Mouse (Mus musculus) layer of hippocampus, adult 2 months (tissue): Measurements from ENCODE around the gene Calcrl. TPM values are rescaled to one million over a fixed set of nuclear protein-coding genes. Genes with fewer than 3 reads are reported as not detected.

Experiments
- DNase-seq, 2 experiments: peaks; one replicate each; pipeline ENCODE4 v3.0.0; 2022; ENCODE audit warnings: low spot score in 2 of 2
- H3K27ac ChIP-seq: fragments of 200-600 bp; 2 replicates; pipeline ENCODE4 v1.8.1; 2022
- H3K4me3 ChIP-seq: fragments of 200-600 bp; 2 replicates; pipeline ENCODE4 v1.8.1; 2022; ENCODE audit warnings: mild to moderate bottlenecking
- CTCF ChIP-seq: fragments of 200-600 bp; conservative IDR thresholded peaks from 2 replicates; pipeline ENCODE4 v1.8.1; 2022; ENCODE audit warnings: antibody characterized with exemption, mild to moderate bottlenecking, moderate library complexity
- long read RNA-seq, 2 experiments: library from polyadenylated mRNA; stranded (forward); transcript quantifications; one replicate each; pipeline ENCODE4 v2.0.0; 2021; ENCODE audit warnings: borderline mapping rate in 2 of 2
- total RNA-seq, 2 experiments: library from RNA; stranded (reverse); gene quantifications; 2 replicates each; pipeline ENCODE4 v1.2.3; 2021

Calcrl gene
- 1 to 10 TPM; 8.0 to 8.5 TPM for total RNA-seq
- long read RNA-seq, experiment 1, partial matches to known transcripts, result 1 of 1 reads
- long read RNA-seq, experiment 1, other reads (novel, unspliced or antisense), result 0 of 1 reads
- long read RNA-seq, experiment 2, partial matches to known transcripts, result 0 of 1 reads
- long read RNA-seq, experiment 2, other reads (novel, unspliced or antisense), result 1 of 1 reads

GRCm38 (mm10) chr2:84425138-84425537 lies at the start of gene Calcrl:
Gene Calcrl (minus strand): TSS chr2:84425411.
- H3K27ac ChIP-seq, result peak within 1 kb of the TSS; percentile 80
- no peak for TF ChIP-seq CTCF
- peak; percentile 34 to 37 for DNase-seq
- H3K4me3 ChIP-seq, result peak within 1 kb of the TSS; percentile 52

DNA sequence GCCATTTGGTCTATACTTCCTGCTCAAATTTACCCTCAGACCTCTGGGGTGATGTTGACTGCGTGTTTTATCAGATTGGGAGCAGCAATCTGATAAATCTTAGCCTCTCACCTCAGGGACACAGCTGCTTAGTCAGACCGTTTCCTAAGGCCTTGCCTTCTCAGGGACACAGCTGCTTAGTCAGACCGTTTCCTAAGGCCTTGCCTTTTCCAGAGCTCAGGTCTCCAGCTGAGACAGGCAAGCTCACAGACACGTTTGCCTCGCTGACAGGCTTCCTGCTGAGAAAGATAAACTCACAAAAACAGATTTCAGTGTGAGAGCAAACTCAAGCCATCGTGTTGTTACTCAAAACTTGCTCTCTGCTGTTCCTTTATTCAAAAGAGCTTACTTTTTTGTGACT lies 49.4 kb upstream of the Calcrl start:
- TF ChIP-seq CTCF, result no peak
- peak overlapping the region; percentile 1; the same call in 1 of the 2 replicates for H3K27ac ChIP-seq

DNA sequence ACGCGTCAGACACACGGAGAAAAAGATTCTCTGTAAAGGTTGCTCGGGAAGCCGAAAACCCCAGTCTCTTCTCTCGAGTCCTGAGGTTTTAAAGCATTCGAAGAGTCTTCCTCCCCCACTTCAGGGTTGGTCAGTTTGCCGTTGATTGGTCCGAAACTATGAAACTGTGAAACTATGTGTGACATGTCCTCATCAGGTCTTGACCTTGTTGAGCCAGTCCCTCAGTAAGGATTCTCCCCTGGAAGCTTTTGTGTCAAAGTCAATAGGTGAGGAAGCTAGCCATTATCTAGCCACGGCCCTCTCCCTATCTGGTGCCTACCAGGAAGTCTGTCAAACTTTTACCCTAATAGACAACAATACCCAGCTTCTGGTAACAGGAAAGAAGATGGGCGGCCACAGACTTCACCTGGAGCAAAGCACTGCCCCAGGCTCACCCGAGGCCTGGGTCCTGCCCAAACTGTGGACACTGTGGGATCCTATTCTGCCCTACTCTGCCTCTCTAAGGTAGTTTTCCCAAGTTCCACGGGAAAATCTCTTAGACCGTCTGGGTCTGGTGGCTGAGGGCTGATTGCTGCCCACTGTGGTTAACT lies 48.8 kb upstream of the Calcrl start:
- TF ChIP-seq CTCF, result no peak
- Histone ChIP-seq H3K4me3 (no peak overlapping the region), H3K27ac (peak overlapping the region; percentile 1; the same call in 1 of the 2 replicates)
- DNase-seq, result no peak

More for the DNA sequence above, 49.4 kb upstream of the Calcrl start:
- no peak overlapping the region for H3K4me3 ChIP-seq
- no peak for DNase-seq

DNA sequence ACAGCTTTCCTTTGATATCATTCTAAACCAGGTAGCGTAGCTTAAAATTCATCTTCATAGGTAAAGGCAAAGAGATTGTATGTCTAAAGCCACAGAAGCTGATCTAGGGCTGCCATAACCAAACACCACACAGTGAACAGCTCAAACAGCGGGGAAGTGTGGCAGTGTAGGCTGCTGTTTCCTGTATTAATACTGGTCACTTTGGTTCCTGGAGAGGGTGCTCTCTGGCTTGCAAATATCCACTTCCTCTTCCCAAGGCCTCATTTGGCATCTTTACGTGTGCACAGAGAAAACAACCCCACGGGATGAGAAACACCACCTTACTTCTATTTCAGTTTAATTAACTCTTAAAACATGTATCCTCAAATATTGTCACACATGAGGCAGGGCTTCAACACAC lies 42.2 kb upstream of the Calcrl start:
- DNase-seq, result no peak
- no peak for TF ChIP-seq CTCF

GRCm38 (mm10) chr2:84464956-84465355 lies 39.7 kb upstream of the Calcrl start:
- H3K4me3 ChIP-seq, result no peak overlapping the region
- no peak overlapping the region for H3K27ac ChIP-seq
- DNase-seq, result no peak
- no peak for TF ChIP-seq CTCF

More for the DNA sequence above, 42.2 kb upstream of the Calcrl start:
- H3K27ac ChIP-seq, result no peak overlapping the region
- H3K4me3 ChIP-seq, result no peak overlapping the region

DNA sequence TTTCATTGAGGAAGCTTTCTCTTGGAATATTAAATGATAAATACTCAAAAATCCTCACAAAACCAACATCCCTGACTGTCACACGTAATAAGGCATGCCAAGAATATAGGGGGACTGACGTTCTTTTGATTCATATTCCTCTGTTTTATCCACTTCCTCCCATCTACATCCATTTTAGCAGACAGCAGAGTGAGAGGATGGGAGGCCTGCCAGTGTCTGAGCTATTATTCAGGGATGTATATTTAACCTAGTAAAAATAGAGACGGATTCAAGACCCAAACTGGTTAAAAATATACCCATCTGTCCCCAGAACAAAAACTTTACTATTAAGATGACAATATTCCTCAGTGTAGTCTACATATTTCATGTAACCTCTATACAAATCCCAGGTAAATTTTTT lies 37.2 kb upstream of the Calcrl start:
- no peak for DNase-seq
- no peak for TF ChIP-seq CTCF
- H3K27ac ChIP-seq, result no peak overlapping the region
- no peak overlapping the region for H3K4me3 ChIP-seq

DNA sequence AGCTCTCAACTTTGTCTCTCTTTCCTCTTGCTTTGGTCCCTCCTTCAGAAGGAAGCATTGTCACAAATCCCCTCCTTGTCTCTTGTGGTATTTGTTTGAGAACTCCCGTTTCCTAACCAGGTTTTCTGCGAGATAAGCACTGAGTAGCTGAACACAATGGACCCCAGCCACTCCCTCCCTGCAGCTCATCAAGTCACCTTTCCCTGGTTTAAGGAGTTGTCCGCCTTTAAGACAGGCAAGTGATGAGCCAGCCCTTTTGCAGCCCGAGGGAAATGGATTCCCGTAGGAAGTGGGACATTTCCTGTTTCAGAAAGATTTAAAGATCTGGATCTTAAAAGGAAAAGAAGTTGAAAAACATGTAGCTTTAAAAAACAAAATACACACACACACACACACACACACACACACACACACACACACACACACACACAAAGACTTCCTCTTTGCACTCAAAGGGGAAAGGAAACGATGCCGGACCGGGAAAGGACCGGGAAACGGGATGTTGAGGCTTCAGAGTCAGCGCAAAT lies 34.5 kb upstream of the Calcrl start:
- no peak for TF ChIP-seq CTCF
- no peak for DNase-seq
- H3K27ac ChIP-seq, result peak overlapping the region; percentile 39; the same call in 1 of the 2 replicates
- no peak overlapping the region; the same call in 1 of the 2 replicates for H3K4me3 ChIP-seq

DNA sequence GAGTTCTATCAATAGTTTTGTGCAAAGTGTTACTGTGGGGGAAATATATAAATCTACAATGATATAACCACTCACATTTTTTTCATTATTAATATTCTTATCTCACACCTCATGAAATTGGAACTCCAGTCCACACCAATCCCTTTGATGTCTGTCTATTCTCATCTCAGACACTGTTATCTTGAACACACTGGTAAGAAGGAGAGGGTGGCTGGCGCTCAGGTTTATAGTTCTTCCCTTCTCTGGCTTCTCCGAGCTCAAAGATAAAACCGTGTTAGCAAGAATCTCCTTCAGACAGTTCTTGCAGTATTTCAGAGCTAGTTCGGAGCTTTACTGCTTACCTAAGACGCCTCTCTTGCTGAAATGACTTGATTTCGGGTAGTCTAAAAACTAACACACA lies 32.0 kb upstream of the Calcrl start:
- TF ChIP-seq CTCF, result no peak
- no peak for DNase-seq
- no peak overlapping the region for H3K4me3 ChIP-seq
- no peak overlapping the region for H3K27ac ChIP-seq

GRCm38 (mm10) chr2:84455236-84455799 lies 30.1 kb upstream of the Calcrl start:
- Histone ChIP-seq H3K27ac (no peak overlapping the region), H3K4me3 (no peak overlapping the region)
- TF ChIP-seq CTCF, result peak; percentile 81
- DNase-seq, result peak; percentile 80 to 82

GRCm38 (mm10) chr2:84454551-84455235 lies 29.5 kb upstream of the Calcrl start:
- H3K4me3 ChIP-seq, result no peak overlapping the region
- no peak for DNase-seq
- no peak overlapping the region for H3K27ac ChIP-seq
- TF ChIP-seq CTCF, result no peak

- peak; percentile 87 for TF ChIP-seq CTCF
- Histone ChIP-seq H3K4me3 (no peak overlapping the region), H3K27ac (no peak overlapping the region)
- peak; percentile 30 to 54 for DNase-seq
Measured at GRCm38 (mm10) chr2:84454051-84454450, 28.8 kb upstream of the Calcrl start.

GRCm38 (mm10) chr2:84445499-84445898 lies 20.3 kb upstream of the Calcrl start:
- Histone ChIP-seq H3K4me3 (no peak overlapping the region), H3K27ac (no peak overlapping the region)
- TF ChIP-seq CTCF, result no peak
- DNase-seq, result no peak

DNA sequence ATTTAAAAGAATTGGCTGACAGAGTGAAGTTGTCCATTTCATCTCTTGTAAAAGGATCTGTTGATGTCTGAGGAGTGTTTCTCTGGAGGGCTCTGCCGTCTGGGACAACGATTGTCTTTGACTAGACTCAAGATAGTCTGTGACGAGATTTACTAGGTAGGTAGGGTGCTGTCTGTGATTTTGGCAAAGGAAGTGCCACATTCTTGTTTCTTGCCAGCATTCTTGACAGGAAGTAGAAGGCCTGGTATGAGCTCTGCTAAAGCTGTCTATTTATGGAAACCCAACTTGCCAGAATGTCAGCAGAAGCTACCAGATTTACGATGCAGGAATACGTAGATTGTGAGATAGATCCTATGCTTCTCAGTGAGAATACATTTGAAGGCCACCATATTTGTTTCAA lies 16.7 kb upstream of the Calcrl start:
- no peak overlapping the region for H3K27ac ChIP-seq
- TF ChIP-seq CTCF, result no peak
- no peak for DNase-seq
- no peak overlapping the region for H3K4me3 ChIP-seq
